Mouse (Mus musculus) adrenal gland, adult 18-20 months (tissue): ENCODE data around the gene Hspa4. TPM values are rescaled to one million over a fixed set of nuclear protein-coding genes. Genes with fewer than 3 reads are reported as not detected.
"Not testable (repeated sequence)": the region's sequence is repeated elsewhere in the genome, so short reads cannot be mapped to it uniquely, and the experiment has no call there.

ENCODE experiments used
- DNase-seq, 2 experiments: peaks; one replicate each; pipeline ENCODE4 v3.0.0; 2021 to 2022; ENCODE audit warnings: low spot score in 2 of 2
- total RNA-seq, 2 experiments: library from RNA; stranded (reverse); gene quantifications; 1 replicate in 1 of 2; 2 replicates in 1 of 2; pipeline ENCODE4 v1.2.3; 2021

Hspa4 gene
- total RNA-seq, 2 experiments from 2014 or later = 272 to 274 TPM

- peak; percentile 32 to 35 for DNase-seq
Observed at GRCm38 (mm10) chr11:53308251-53308864, 8.1 kb upstream of the Hspa4 start.

GRCm38 (mm10) chr11:53307558-53308065, 7.4 kb upstream of the Hspa4 start:
- DNase-seq = no peak

GRCm38 (mm10) chr11:53306965-53307364, 6.7 kb upstream of the Hspa4 start:
- no peak for DNase-seq

- DNase-seq = no peak
Observed at GRCm38 (mm10) chr11:53304044-53304840, 4.0 kb upstream of the Hspa4 start.

GRCm38 (mm10) chr11:53301167-53301515, 884 bp upstream of the Hspa4 start:
- peak in 1 of 2 experiments; percentile 29 for DNase-seq

GRCm38 (mm10) chr11:53299551-53300329, 517 bp downstream of the Hspa4 start:
- DNase-seq = peak; percentile 54 to 69

GRCm38 (mm10) chr11:53297947-53298860, 2.1 kb downstream of the Hspa4 start:
- DNase-seq = no peak

- no peak for DNase-seq
Observed at GRCm38 (mm10) chr11:53296880-53297279, 3.4 kb downstream of the Hspa4 start.

- DNase-seq = no peak
Observed at GRCm38 (mm10) chr11:53294441-53294840, 5.8 kb downstream of the Hspa4 start.

GRCm38 (mm10) chr11:53290871-53291270, 9.4 kb downstream of the Hspa4 start:
- DNase-seq = no peak

GRCm38 (mm10) chr11:53290187-53290586, 10.1 kb downstream of the Hspa4 start:
- not testable (repeated sequence) for DNase-seq

- DNase-seq = no peak
Observed at GRCm38 (mm10) chr11:53285885-53286284, 14.4 kb downstream of the Hspa4 start.

GRCm38 (mm10) chr11:53278411-53278810, 21.8 kb downstream of the Hspa4 start:
- DNase-seq = no peak

- DNase-seq = no peak
Observed at GRCm38 (mm10) chr11:53275358-53275757, 24.9 kb downstream of the Hspa4 start.

GRCm38 (mm10) chr11:53273313-53273712, 26.9 kb downstream of the Hspa4 start:
- DNase-seq = no peak

GRCm38 (mm10) chr11:53269596-53269995, 30.7 kb downstream of the Hspa4 start:
- DNase-seq = no peak

GRCm38 (mm10) chr11:53260556-53260955, 39.7 kb downstream of the Hspa4 start:
- no peak for DNase-seq

- no peak for DNase-seq
Observed at GRCm38 (mm10) chr11:53260056-53260455, 40.2 kb downstream of the Hspa4 start.

- no peak for DNase-seq
Observed at GRCm38 (mm10) chr11:53259047-53259632, 41.1 kb downstream of the Hspa4 start.

GRCm38 (mm10) chr11:53256914-53257313, 43.3 kb downstream of the Hspa4 start:
- no peak for DNase-seq
